Mouse (Mus musculus) cerebellum, postnatal 25 days (tissue): ENCODE results near the gene D17Wsu92e.
A peak's percentile ranks its signal among the peaks of the same experiment; 100 is the strongest.

Experiments
- DNase-seq, 2 experiments: peaks; one replicate each; pipeline ENCODE4 v3.0.0; 2021; ENCODE audit warnings: mixed read lengths in 2 of 2

The D17Wsu92e gene

DNA sequence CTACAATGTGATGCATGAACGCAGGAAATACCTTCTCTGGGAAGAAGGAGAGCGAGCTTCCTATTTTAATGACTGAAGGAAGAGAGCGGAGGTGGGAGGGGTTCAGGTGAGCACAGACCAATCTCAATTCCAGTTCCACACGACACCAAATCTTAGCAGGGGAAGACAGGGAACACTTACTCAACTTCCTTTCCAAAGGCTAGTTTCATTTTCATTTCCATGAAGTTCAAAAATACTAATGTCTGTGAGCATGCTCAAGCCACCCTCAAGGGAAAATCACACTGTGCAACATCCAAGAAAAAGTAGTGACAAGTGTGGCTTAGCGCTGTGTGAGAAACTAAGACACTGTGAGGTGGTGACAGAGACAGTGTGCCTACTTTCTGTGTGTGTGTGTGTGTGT is 30.4 kb downstream of the D17Wsu92e start:
- no peak for DNase-seq

DNA sequence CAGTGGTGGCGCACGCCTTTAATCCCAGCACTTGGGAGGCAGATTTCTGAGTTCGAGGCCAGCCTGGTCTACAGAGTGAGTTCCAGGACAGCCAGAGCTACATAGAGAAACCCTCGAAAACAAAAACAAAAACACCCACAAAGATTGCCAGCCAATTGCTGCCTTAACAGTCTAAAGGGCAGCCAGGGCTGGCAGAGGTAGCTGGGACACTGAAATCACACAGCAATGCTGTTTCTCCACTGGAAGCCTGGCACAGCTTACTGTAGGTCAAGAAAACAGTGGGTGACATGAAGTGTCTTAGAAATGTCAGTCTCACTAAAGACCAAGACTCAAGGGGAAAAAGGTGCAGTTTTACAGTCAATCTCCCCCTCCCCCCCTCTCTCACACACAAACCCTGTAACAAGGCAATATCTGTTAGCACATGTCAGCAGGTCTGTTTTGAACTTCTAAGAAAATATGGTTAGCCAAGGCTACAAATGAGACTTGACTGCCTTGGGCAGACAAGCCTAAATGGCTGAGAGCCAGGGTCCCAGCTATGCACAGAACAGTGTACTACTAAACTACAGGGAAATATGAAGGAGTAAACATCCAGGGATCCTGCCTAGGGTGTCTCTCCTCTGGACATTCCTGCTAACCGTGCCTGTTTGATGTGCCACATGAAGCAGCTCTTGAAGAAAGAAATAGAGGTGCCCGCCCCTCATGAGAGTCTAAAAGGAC is 31.8 kb downstream of the D17Wsu92e start:
- DNase-seq = no peak

DNA sequence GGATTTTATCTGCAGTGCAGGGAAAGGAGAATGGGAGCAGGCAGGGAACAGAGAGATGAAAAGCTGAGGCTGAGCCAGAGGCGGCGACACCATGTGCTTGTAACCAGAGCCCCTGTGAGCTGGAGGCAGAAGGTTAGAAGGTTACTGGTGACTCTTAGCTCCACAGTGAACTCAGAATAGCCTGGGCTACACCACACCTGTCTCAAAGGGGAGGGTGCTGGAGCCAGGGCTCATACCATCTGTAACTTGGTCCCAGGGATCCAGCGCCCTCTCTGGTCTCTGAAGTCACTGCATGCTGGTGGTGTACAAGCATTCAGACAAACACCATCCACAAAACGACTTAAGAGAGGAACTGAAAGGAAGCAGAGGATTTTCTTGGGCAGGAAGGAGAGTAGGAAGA is 36.9 kb downstream of the D17Wsu92e start:
- no peak for DNase-seq

DNA sequence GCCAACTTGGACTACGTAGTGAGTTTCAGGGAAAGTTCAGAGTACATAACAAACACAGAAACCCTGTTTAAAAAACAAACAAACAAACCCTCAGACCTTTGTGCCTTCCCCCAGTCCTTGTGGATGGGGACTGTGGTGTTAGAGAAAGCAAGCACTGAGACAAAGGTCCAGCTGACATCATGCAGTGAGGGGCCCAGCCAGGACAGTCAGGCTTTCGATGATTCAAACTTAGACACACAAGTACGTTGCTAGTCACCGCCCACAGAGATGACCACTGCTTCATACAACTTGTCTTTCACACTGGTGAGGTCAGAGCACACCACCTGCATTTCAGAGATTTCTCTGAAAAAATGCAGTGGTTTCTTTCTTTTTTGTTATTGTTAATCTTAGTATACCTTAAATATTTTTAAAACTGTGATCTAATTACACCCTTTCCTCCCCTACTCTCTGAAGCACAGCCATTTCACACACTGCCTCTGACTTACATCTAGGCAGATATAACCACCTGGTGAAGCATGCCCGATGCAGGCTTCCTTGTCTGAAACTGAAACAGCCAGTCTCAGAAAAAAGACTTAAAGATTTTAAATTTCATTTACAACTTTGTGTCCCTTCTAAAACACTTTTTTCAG is 39.3 kb downstream of the D17Wsu92e start:
- no peak for DNase-seq

DNA sequence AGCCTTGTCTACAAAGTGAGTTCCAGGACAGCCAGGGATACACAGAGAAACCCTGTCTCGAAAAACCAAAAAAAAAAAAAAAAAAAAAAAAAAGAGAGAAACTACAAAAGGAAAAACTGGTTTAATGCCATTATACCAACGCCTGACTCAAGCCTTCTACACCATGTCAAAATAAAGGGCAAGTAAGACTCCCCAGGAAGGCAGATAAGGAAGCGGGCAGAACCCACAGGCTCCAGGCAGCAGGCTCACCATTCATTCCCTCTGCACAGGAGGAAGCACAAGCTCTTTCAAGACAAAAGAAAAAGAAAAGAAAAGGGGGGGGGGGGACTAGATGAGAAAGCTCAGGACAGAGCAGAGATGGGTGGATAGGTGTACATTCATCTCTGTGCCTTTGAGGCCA is 40.7 kb downstream of the D17Wsu92e start:
- DNase-seq = no peak

DNA sequence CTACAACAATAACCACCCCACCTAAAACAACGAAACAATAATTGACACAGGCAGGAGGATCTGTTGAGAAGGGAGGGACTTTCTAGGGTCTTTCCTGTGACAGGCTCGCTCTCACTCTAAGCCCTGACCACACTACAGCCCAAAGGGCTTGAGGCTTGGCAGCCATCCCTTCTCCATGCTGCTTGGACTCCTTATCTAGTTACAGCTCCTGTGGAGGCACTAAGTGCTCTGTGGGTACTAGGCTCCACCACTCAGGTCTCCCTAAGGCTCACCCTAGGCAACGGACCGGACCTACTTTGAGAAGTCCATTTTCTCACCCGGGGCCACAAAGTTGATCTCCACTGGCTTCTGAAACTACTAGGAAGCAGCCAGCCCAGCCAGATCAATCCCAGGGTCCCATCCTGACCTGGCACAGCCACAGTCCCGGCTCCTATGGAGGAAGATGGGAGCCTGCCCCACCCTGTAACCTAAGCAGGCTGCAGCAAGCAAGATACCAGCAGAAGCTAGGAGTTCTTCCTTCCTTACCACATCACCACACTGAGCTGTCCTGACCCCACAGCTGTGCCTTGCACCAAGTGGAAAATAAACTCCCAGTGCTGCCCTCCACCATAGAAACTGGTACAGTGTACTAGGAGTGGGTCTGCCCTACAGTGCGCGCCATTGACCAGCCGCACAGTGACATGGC is 41.6 kb downstream of the D17Wsu92e start:
- no peak for DNase-seq

DNA sequence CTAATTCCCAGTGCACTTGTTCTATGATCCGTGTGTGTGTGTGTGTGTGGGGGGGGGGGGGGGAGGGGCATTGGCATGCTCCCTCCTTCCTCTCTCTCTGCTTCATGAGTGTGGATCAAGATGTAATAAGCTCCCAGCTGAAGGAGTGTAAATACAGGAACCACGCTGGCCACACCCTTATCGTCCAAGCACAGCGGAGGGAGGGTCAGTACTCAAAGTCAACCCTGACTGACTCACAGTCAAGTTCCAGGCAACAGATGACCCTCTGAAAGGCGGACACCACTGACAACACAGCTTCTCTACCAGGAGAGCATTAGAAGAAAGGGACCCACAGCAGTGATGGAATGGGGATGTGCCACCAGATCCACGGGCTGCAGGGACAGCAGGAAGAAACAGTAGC is 42.6 kb downstream of the D17Wsu92e start:
- DNase-seq = no peak

DNA sequence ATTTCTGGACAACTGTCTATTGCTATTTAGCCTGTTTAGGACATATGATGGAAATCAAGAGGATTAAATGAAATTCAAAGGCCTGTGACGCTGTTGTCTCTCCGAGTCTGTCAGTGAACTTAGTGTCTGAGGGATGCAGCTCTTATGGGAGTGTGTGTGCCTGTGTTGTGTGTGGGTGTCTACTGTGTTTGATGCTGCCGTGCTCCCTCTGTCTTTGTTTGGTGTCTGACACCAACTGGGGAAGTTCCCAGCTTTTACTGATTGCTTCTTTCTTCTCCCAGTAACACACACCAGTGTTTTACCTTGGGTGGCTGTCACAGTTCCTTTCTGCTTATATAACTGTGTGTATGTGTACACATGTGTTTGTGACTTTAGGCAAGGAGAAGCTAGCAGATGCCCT is 46.2 kb downstream of the D17Wsu92e start:
- no peak for DNase-seq

DNA sequence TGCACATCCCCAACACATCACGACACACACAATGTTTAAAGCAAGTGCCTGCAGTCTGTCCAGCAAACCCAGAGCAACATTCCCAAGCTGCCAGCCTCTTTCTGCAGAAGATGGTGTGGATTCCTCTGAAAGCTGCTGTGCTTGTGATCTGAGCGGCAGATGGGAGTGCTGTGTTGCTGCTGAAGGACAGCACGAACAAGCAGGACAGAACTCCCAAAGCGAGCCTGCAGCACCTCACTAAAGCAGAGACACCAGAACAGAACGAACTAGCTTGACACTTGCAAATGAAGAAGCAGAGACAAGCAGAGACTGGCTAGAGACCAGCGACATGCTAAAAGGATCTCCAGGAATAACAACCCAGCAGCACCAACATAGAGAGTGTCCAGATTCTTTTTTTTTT is 48.8 kb downstream of the D17Wsu92e start:
- peak; percentile 5 to 8 for DNase-seq

DNA sequence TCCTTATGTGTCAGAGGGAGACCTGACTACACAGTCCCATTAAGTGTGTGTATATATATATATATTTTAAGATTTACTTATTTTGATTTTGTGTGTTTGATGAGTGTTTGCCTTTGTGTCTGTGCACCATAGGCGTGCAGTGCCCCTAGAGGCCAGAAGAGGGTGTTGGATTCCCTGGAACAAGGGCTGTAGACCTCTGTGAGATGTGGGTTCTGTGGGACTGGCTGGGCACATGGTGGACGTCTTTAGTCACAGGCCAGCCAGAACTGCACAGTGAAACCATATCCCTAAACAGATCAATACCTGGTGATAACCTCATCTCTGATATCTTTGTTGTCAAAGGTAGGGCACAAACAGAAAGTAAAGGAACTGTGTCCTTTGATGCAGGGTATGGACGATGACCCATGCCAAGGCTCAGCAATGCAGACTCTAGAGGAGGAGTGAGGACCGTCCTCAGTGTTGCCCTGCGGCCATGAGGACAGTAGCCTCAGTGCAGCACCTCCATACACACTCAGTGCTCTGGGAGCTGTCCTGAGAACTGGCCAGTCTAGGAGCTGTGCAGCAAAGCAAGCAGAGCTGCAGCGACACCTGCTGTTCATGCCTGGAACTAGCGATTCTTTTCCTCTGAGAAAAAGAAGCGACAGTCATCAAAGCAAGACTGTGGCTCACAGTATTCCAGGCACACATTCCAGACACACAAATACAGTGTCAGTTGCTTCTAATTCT is 51.5 kb downstream of the D17Wsu92e start:
- DNase-seq = peak; percentile 91 to 95

DNA sequence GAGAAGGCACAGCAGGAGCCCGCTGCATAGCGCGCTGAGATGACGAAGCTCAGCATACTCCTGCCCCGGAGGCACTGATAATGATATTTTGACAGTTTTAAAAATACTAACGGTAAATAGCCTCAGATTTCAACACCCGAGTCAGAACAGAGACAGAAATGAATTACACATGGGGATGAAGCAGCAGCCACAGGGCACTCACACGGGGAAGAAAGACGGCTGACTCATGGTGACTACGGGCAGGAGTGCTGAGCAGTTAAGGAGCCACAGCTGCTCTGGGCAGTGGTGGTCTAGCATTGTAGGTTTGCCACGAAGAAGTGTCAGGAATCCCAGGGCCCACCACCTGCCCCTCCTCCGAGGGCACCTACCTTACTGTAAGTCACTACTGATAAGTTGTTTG is 52.9 kb downstream of the D17Wsu92e start:
- peak in 1 of 2 experiments; percentile 5 for DNase-seq

DNA sequence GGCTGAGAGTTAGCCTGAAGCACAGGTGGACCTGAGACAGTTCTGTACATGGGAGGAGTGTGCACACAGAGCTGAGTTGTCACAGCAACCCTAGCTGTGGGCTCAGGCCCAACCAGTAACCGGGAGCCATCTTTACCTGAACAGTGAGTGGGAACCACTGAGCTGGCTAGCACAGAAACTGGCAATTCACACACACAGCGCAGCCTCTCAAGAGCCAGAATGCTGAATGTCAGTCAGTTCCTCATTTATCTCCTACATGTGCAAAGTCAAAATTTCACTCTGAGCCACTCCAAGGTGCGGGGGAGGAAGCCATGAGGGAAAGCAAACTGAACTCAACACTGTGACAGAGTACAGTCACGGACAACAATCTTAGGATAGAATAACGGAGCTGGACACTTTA is 53.3 kb downstream of the D17Wsu92e start:
- DNase-seq = no peak

DNA sequence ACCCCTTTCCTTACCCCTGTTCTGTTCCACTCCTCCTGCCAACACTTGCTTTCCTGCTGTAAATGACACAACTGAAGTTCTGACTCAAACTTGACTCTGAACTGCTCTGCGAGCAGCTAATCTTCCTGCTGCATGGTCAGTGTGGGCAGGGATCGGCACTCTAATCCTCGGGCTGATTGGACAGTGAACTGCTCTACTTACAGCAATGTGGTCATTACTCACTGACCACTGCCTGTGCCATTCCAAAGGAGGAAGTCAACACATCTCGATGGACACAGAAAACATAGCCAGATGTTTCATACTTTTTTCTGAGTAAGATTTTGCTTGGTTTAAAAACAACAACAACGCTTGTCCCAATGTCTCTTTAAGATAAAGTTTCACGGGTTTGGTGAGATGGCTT is 55.4 kb downstream of the D17Wsu92e start:
- no peak for DNase-seq

DNA sequence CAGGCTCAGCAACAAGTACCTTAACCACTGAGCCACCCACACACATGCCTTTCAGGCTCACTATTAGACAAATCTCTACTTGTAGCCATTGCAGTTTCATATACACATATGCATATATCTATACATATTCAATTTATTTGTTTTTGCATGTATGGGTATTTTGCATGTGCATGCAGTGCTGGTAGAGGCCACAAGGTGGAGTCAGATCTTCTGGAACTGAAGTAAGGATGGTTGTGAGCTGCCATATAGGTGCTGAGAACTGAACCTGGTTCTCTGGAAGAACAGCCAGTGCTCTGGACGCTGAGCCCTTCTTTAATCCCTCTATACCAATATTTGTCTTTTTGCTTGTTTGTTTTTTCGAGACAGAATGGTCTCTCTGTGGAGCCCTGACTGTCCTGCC is 56.0 kb downstream of the D17Wsu92e start:
- DNase-seq = no peak

DNA sequence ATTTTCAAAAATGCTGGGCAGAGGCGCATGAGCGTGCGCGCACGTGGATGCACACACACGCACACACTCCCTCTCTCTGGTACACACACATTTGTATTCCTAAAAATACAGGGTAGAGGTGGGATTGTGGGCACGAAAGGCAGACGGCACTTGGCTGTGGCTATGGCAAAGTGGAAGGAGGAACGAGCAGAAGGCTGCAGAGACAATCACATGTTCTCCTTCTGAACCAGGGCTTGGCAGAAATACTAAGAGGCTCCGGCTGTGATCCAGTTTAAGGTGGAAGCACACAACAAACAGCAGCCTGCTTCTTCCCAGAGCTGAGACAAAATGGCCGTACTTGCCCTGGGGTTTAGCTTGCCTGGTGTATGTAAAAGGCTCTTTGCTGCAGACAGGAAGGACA is 57.6 kb downstream of the D17Wsu92e start:
- peak in 1 of 2 experiments; percentile 41 for DNase-seq

DNA sequence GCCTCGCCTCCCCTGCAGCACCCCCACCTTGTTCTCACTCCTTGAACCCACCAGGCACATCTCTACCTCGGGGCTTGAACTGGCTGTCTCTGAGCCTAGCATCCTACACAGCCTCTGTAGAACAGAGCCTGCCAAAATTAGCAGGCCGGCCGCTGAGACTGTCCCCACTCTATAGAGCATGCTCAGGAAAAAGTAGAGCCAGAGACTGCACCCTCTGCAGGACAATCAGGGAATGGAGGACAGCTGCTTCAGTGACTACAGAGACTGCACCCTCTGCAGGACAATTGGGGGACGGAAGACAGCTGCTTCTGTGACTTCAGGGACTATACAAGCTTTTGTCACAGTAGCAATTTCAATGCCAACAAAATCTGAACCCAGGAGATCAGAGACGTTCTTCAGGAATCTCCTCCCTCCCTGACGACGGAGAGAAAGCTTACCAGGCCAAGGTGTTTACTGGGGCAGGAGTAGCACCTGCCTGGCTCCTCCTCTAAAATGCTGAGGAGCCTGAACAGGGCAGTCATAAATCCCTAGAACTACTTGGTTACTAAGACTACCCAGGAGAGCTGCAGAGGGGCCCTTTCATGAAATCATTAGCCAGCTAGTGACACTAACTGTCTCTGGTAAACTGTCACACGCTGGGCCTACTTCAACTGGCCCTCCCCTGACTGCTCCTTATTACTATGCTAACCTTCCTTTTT is 58.7 kb downstream of the D17Wsu92e start:
- DNase-seq = peak; percentile 91 to 94

DNA sequence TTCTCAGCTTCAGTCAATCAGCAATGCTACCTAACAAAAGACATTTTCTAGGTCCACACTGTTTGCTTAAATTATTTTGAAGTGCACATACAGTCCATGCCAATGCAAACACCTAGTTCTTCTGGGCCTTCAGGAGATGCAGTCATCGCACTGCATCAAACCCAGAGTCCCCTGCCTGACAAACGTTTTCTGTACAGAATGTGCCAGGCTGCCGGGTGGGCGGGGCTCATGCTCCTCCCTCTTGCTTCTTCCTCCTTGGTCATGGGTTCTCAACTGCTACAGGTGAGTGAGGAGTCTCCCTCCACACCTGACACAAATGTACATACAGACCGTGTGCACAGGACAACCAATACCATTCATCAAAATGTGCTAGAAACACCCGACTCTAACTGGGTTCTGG is 60.3 kb downstream of the D17Wsu92e start:
- peak in 1 of 2 experiments; percentile 25 for DNase-seq

DNA sequence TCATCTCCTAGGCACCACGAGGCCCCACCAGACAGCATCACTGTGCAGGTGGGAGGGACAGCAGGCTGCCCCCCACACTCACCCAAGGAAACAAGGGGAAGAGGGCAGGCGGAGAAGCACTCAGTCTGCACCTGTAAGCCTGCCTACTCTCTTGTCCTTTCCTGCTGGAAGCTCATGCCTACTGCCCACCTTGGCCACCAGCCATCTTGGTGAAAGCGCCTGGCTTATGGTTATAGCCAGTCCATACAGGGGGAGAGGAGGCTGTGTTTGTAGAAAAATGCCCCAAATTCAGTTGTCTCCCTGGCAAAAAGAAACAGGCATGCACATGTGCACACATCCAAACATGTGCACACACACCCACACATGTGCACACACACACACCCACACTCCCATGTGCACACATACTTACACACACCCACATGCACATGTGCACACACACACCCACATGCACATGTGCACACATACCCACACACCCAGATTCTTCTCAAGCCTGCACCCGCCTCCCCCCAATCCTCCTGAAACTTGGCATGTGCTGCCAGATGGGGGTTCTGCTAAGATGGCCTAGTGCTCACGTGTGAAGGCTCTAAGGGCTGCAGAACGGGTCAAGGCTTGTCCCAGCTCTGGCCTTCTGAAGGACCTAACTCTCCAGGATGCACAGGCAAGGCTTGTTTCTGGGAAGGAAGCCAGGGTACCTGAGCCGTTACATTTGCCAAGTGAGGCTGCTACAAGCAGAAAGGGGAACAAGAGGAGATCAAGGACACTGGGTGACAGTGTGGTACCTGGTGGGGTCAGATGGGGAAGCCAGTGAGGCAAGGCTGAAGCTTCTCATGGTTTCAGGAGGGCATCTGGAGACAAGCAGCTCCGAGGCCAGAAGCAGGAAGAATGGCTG is 68.9 kb downstream of the D17Wsu92e start:
- DNase-seq = peak; percentile 61 to 65

DNA sequence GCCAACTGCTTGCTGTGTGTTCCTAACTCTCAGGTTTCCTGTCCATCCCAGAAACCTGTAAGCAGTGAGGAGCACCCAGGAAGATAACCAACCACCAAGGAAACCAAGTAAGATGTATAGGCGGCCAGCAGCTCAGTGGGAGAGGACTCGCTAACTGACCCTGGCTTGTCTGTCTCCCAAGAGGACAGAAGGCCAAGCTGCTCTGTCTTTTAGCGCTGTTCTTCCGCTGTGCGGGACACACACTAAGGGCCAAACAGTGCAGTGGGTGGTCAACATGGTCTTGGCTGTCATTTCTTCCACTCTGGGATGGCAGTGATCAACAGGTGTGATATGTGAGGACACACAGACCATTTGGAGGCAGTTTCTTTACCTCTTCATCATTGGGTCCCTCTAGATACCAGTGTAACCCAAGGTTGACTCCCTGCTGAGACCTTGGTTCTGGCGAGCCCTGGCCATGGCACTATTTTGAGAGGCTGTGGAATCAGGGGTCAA is 70.0 kb downstream of the D17Wsu92e start:
- no peak for DNase-seq

DNA sequence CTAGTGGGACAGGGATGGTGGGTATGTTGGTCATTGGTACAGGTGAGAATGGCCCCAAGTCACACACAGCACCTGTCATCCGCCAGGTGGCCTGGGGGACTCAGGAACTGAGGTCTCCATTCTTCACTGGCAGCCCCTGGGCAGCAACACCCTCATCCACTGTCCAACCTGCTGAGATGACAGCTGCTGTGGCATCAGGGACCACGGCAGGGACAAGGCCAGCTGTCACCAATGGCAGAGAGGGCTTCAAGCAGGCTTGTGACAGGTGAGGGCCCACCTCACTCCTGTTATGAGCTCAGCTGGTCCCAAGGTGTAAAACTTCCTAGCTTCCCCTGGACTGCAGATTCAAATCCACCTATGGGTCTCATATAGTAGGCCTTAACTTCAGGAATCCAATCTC is 72.3 kb downstream of the D17Wsu92e start:
- DNase-seq = no peak

DNA sequence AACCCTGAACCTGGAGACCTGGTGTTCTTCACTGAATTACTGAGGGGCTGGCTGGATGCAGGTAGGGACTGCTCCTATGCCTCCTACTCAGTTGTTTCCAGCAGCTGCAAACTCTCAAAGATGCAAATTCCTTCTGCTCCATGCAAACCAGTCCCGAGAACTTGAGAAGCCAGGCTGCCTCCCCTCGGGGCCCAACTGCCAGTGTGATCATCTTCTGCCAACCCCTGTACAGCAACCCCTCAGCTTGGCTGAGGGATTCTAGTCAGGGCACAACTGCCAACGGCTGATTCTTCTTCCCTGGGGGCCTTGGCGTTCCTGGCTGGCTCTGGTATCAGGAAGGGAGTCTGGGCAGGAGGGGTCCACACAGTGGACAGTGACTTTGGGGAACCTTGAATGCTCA is 74.0 kb downstream of the D17Wsu92e start:
- no peak for DNase-seq

DNA sequence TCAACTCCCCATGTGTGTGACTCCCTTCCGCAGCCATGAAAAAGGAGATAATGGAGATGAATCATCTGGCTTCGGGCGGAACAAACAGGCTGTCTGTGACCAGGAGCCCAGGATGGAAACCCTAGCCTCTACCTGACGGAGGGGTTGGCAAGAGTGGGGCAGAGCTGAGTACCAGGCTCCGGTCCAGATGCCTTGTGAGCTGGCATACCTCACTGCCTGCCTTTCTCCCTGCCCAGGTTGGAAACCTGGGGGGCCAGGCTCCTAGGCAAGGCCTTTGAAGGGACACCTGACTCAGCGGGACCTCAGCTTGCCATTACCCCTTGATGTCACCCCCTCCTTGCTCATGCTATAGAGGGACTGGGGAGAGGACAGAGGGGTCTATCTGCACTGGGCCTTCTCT is 79.5 kb downstream of the D17Wsu92e start:
- DNase-seq = peak; percentile 66 to 77
